Mouse (Mus musculus) hindbrain, embryonic 16.5 days (tissue): ENCODE measurements at regions not wholly inside any gene's neighbourhood (a gene's known extent, or its start where the extent isn't known, plus 50 kb on each side); places are given as distances from the start of the nearest gene placed in this dataset.

Source experiments
- ATAC-seq: fragments of 200-750 bp; cut with Nextera tagmentation; 2 replicates; pipeline ENCODE4 v1.8.0; 2017; ENCODE audit warnings: moderate TSS enrichment, moderate library complexity
- H3K27ac ChIP-seq: fragments of 300-500 bp; sonication (generic); 2 replicates; pipeline ENCODE4 v1.5.1; 2014; ENCODE audit warnings: low read depth, mild to moderate bottlenecking, control low read depth, low read length, moderate library complexity
- H3K27me3 ChIP-seq: fragments of 300-500 bp; sonication (generic); replicated peaks from 2 replicates; pipeline ENCODE4 v1.6.1; 2014; ENCODE audit warnings: low read length; ENCODE audit not compliant: control insufficient read depth, insufficient read depth
- H3K36me3 ChIP-seq: fragments of 300-500 bp; sonication (generic); 2 replicates; pipeline ENCODE4 v1.6.1; 2014; ENCODE audit warnings: mild to moderate bottlenecking, low read length, moderate library complexity, mixed read lengths; ENCODE audit not compliant: control insufficient read depth, insufficient read depth
- H3K4me1 ChIP-seq: fragments of 300-500 bp; sonication (generic); 2 replicates; pipeline ENCODE4 v1.6.1; 2014; ENCODE audit warnings: low read depth, low read length; ENCODE audit not compliant: control insufficient read depth, insufficient read depth
- H3K4me2 ChIP-seq: fragments of 300-500 bp; sonication (generic); 2 replicates; pipeline ENCODE4 v1.6.1; 2014; ENCODE audit warnings: mild to moderate bottlenecking, low read length, control low read depth, moderate library complexity
- H3K4me3 ChIP-seq: fragments of 300-500 bp; sonication (generic); 2 replicates; pipeline ENCODE4 v1.5.1; 2014; ENCODE audit warnings: mild to moderate bottlenecking, low read length, control low read depth, moderate library complexity
- H3K9ac ChIP-seq: fragments of 300-500 bp; sonication (generic); 2 replicates; pipeline ENCODE4 v1.6.1; 2014; ENCODE audit warnings: low read depth, mild to moderate bottlenecking, control low read depth, low read length, moderate library complexity
- H3K9me3 ChIP-seq: fragments of 300-500 bp; sonication (generic); 2 replicates; pipeline ENCODE4 v1.6.1; 2014; ENCODE audit warnings: mild to moderate bottlenecking, low read length, moderate library complexity; ENCODE audit not compliant: control insufficient read depth
- WGBS: fragments of 180-500 bp; shearing (Covaris S2); extraction: QIAGEN DNeasy Blood & Tissue Kit; methylation state at CpG from one replicate; pipeline ENCODE4 v1.1.7; 2014; 5-methylcytosine and 5-hydroxymethylcytosine counted together

DNA sequence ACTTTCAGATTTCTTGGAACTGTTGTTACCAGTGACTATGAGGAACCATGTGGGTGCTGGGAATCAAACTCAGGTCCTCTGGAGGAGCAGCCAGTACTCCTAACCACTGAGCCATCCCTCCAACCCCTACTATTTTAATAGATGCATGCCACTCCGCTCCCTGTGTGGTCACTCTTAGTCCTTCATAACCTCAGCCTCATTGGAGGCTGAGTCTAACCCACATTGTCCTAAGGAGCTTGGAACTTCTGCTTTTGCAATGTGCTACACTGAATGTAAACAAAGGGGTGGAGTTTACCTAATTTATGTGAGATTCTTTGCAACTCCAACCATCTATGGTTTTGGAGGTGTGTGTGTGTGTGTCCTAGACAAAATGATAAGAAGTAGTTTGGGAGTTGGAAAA is 122.7 kb upstream of the Tut7 start:
- H3K27me3 ChIP-seq, result no peaks in the 10 kb centered on the region
- H3K4me2 ChIP-seq, result no peak overlapping the region
- H3K27ac ChIP-seq, result no peak overlapping the region
- H3K9me3 ChIP-seq, result no peaks in the 10 kb centered on the region
- H3K4me3 ChIP-seq, result no peak overlapping the region
- no peak for ATAC-seq
- no peak overlapping the region for H3K9ac ChIP-seq
- 96% methylated on average over 1 of the region's 1 CpGs for WGBS
- no peaks in the 10 kb centered on the region for H3K36me3 ChIP-seq
- H3K4me1 ChIP-seq, result 0 out of 2 replicates have a peak, but pooled peaks cover 2% of the 10 kb centered on the region

DNA sequence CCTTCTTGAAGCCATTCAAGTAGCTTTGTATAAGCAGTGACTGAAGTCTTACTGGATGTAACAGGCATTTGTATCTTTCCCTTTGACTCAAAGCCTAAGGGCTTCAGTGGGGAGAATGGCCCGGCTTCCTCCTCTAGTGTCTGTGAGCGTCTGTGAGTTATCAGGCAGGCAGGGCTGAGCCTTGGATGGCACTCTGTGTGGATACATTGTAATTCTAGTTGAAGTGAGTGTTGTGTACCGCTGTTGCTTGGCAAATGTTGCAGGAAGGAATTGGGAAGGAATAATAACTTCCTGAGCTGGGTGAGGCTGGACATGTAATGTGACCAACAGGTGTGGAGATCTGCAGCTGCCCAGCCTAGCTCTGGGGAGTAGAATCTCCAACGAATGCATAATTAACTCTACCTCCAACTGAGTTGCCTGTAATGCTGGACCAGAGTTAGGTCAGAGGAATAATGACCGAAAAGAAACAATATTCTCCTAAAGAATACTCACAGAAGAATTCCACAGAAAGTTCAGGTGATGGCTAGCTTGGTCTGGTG is 120.7 kb upstream of the Tut7 start:
- Histone ChIP-seq H3K4me2 (no peak overlapping the region), H3K9me3 (no peaks in the 10 kb centered on the region), H3K27ac (no peak overlapping the region), H3K36me3 (no peaks in the 10 kb centered on the region), H3K4me3 (no peak overlapping the region), H3K27me3 (no peaks in the 10 kb centered on the region), H3K4me1 (0 out of 2 replicates have a peak, but pooled peaks cover 2% of the 10 kb centered on the region), H3K9ac (no peak overlapping the region)
- no peak for ATAC-seq
- 60% methylated on average over 5 of the region's 5 CpGs for WGBS

DNA sequence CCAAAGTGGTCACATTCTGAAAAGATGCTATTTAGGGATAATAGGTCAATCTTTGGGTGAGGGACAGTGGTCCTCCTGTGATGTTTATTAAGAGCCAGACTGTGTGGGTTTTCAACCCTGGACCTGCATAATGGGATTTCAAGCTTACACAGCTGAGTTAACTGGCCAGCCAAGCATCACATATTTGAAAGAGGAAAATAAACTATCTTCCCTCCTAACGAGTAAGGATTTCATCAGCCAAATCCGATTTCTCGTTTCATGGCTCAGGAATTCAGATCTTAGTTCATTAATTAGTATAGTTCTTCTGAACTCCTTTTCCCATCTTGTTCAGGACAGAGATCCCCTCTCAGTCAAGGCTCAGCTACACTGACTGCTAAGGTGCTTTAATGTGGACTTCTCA is 120.1 kb upstream of the Tut7 start:
- no peak for ATAC-seq

DNA sequence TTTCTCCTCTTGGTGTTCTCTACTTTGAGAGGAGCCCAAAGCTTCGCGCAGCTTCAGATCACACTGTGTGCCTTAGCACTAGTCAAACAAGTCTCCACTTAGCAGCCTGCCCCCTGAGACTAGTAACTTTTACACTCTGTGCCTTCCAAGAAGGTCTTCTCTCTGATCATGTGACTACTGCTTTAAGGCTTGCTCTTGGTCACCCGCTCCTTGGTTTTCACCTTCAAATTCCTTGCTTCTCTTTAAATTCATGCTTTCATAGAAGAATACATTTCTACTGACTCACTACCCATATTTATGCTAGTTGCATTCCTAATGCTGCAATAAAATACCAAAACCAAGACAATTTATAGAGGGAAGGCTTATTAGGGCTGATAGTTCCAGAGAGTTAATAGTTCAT is 118.6 kb upstream of the Tut7 start:
- H3K27me3 ChIP-seq, result no peaks in the 10 kb centered on the region
- H3K9ac ChIP-seq, result no peak overlapping the region
- H3K9me3 ChIP-seq, result no peaks in the 10 kb centered on the region
- no peak overlapping the region for H3K4me3 ChIP-seq
- no peaks in the 10 kb centered on the region for H3K36me3 ChIP-seq
- no peak overlapping the region for H3K27ac ChIP-seq
- no peak for ATAC-seq
- 0 out of 2 replicates have a peak, but pooled peaks cover 2% of the 10 kb centered on the region for H3K4me1 ChIP-seq
- no peak overlapping the region for H3K4me2 ChIP-seq
- 89% methylated on average over 3 of the region's 3 CpGs for WGBS

More for the DNA sequence above, 120.1 kb upstream of the Tut7 start:
- 75% methylated on average over 3 of the region's 3 CpGs for WGBS
- Histone ChIP-seq H3K4me2 (no peak overlapping the region), H3K27me3 (no peaks in the 10 kb centered on the region), H3K27ac (no peak overlapping the region), H3K9ac (no peak overlapping the region), H3K36me3 (no peaks in the 10 kb centered on the region), H3K9me3 (no peaks in the 10 kb centered on the region), H3K4me3 (no peak overlapping the region), H3K4me1 (0 out of 2 replicates have a peak, but pooled peaks cover 2% of the 10 kb centered on the region)

DNA sequence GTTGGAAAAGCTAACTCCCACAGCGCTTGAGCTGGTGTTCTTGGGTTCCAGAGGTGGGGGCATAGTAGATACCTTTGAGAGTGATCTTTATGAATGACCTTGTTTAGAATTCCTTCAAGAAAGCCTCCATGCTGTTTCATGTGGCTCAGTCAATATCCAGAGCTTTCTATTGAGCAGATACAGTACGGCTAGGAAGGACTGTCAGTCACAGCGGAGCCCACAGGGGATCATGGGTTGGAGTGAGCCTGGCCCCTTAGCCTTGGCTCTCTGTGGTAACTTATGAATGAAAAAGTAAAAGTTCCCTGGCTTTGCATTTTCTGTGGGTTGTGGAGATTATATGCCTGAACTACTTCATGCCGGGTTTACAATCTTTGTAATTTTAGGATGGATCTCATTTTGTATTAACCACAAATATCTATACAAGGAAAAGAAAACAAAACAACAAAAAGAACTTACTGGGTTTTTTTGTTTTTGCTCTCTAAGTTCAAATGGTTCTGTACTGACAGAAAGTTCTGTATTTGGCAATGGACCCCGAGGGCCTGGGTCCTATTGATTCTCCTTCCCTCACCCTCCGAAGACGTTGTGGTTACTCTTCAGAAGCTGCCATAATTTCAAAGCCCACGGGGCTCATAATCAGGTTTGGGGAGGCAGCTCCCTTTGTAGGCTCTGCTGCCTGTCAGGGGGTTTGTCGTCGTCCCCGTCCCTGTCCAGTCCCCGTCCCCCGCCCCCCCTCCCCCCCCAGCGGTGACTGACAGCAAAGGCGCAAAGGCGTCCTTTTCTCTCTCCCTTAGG is 117.7 kb upstream of the Tut7 start:
- no peaks in the 10 kb centered on the region for H3K27me3 ChIP-seq
- 23% methylated on average over 16 of the region's 16 CpGs for WGBS
- H3K9me3 ChIP-seq, result no peaks in the 10 kb centered on the region
- H3K4me3 ChIP-seq, result no peak overlapping the region
- H3K4me2 ChIP-seq, result peak overlapping the region; percentile 34
- no peak overlapping the region for H3K9ac ChIP-seq
- H3K27ac ChIP-seq, result no peak overlapping the region
- ATAC-seq, result no peak
- no peaks in the 10 kb centered on the region for H3K36me3 ChIP-seq
- H3K4me1 ChIP-seq, result 0 out of 2 replicates have a peak, but pooled peaks cover 2% of the 10 kb centered on the region

DNA sequence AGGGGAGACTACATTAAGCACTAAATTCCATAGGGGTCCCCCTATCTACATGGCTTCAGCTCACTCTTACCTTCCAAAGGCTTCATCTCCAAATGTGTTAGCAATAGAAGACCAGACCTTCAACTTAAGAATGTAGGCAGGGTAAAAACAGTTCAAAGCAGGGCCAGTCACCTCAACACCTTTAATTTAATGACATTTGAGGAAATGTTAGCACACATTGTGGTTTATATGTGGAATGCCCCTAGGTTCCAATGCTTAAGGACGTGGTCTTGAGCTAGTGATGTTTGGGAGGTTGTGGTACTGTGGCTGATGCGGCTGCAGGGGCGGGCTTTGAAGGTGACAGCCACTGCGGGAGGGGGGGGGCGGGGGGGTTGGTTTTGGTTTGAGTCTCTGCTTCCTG is 116.9 kb upstream of the Tut7 start:
- Histone ChIP-seq H3K36me3 (no peaks in the 10 kb centered on the region), H3K27ac (no peak overlapping the region), H3K9ac (no peak overlapping the region), H3K4me2 (no peak overlapping the region), H3K4me1 (0 out of 2 replicates have a peak, but pooled peaks cover 2% of the 10 kb centered on the region), H3K9me3 (no peaks in the 10 kb centered on the region), H3K27me3 (no peaks in the 10 kb centered on the region), H3K4me3 (no peak overlapping the region)
- 64% methylated on average over 5 of the region's 5 CpGs for WGBS
- no peak for ATAC-seq

DNA sequence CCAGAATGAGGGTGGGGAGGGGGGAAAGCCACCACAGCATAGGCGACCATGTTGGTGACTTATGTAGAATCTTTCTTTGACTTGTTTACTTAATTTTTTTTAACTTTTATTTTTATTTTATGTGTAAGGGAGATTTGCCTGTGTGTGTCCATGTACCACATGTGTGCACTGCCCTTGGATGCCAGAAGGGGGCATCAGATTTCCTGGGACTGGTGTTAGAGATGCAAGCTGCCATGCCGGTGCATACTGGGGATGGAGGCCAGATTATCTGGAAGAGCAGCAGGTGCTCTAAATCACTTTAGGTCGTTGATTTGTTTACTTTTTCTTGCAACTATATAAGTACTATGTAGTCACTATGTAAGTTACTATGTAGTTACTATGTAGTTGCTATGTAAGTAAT is 114.2 kb upstream of the Tut7 start:
- H3K27me3 ChIP-seq, result no peaks in the 10 kb centered on the region

DNA sequence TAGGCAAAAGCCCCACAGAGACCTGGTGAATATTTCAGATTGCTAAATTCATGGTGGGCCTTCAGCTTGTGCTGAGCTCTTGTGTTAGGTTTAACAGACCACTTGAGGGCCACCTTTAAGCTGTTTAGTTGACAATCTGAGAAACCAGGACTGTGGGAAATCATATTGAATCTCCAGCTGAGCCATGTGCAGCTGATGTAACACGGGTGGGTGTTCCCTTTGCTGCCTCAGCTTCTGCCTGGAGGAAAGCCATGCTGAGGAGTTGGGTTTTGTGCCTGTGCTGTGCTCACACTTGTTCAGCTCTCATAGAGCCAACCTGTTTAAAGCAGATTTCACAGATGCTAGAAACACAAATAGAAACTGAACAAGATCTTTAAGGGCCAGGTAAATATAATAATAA is 111.6 kb upstream of the Tut7 start:
- ATAC-seq, result no peak
- no peaks in the 10 kb centered on the region for H3K27me3 ChIP-seq
- WGBS, result 37% methylated on average over 1 of the region's 1 CpGs
- H3K4me1 ChIP-seq, result no peaks in the 10 kb centered on the region
- no peaks in the 10 kb centered on the region for H3K9me3 ChIP-seq
- no peak overlapping the region for H3K9ac ChIP-seq
- H3K27ac ChIP-seq, result no peak overlapping the region
- H3K36me3 ChIP-seq, result no peaks in the 10 kb centered on the region
- H3K4me2 ChIP-seq, result no peak overlapping the region
- H3K4me3 ChIP-seq, result no peak overlapping the region

More for the DNA sequence above, 114.2 kb upstream of the Tut7 start:
- Histone ChIP-seq H3K9me3 (no peaks in the 10 kb centered on the region), H3K4me1 (0 out of 2 replicates have a peak, but pooled peaks cover 2% of the 10 kb centered on the region), H3K27ac (no peak overlapping the region), H3K4me2 (no peak overlapping the region), H3K9ac (no peak overlapping the region), H3K4me3 (no peak overlapping the region), H3K36me3 (no peaks in the 10 kb centered on the region)
- WGBS, result 59% methylated on average over 3 of the region's 3 CpGs
- ATAC-seq, result no peak

DNA sequence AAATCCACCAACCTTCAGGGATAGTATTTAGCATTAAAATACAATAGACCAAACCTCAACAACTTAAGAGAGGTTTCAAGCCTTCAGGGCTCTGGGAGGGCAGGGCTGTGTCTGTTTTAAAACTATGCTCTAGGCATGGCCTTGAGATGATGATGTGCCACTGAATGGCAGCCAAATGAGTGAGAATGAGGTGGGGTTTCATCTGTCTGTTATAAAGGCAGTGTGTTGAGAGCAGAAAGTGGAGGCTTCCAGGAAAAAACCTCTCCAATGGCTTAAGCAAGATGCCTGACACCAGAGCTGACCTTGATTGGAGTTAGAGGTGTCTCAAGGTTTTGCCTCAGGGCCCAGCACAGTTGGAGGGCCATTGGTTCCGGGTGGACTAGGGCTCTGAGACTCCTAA is 111.1 kb upstream of the Tut7 start:
- 46% methylated on average over 1 of the region's 1 CpGs for WGBS
- no peak overlapping the region for H3K27ac ChIP-seq
- H3K9ac ChIP-seq, result no peak overlapping the region
- H3K4me2 ChIP-seq, result no peak overlapping the region
- H3K4me1 ChIP-seq, result no peaks in the 10 kb centered on the region
- no peak overlapping the region for H3K4me3 ChIP-seq
- H3K9me3 ChIP-seq, result no peaks in the 10 kb centered on the region
- no peaks in the 10 kb centered on the region for H3K27me3 ChIP-seq
- ATAC-seq, result no peak
- H3K36me3 ChIP-seq, result no peaks in the 10 kb centered on the region
